Mouse (Mus musculus) hindbrain, embryonic 15.5 days (tissue): ENCODE measurements at regions not wholly inside any gene's neighbourhood (a gene's known extent, or its start where the extent isn't known, plus 50 kb on each side); places are given as distances from the start of the nearest gene placed in this dataset.

Experiments used
- ATAC-seq: fragments of 200-750 bp; cut with Nextera tagmentation; 2 replicates; pipeline ENCODE4 v1.8.0; 2017; ENCODE audit warnings: low read depth, moderate number of reproducible peaks, moderate TSS enrichment; ENCODE audit not compliant: low FRiP score
- H3K27ac ChIP-seq: fragments of 300-500 bp; sonication (generic); replicated peaks from 2 replicates; pipeline ENCODE4 v1.5.1; 2015; ENCODE audit warnings: mild to moderate bottlenecking, inconsistent platforms
- H3K27me3 ChIP-seq: fragments of 300-500 bp; sonication (generic); 2 replicates; pipeline ENCODE4 v1.6.1; 2015; ENCODE audit warnings: control low read depth, inconsistent platforms
- H3K36me3 ChIP-seq: fragments of 300-500 bp; sonication (generic); 2 replicates; pipeline ENCODE4 v1.6.1; 2015; ENCODE audit warnings: control low read depth, inconsistent platforms
- H3K4me1 ChIP-seq: fragments of 300-500 bp; sonication (generic); replicated peaks from 2 replicates; pipeline ENCODE4 v1.6.1; 2015; ENCODE audit warnings: control low read depth, inconsistent platforms
- H3K4me2 ChIP-seq: fragments of 300-500 bp; sonication (generic); 2 replicates; pipeline ENCODE4 v1.6.1; 2015; ENCODE audit warnings: moderate library complexity, mild to moderate bottlenecking, inconsistent platforms
- H3K4me3 ChIP-seq: fragments of 300-500 bp; sonication (generic); 2 replicates; pipeline ENCODE4 v1.5.1; 2015; ENCODE audit warnings: mild to moderate bottlenecking, inconsistent platforms
- H3K9ac ChIP-seq: fragments of 300-500 bp; sonication (generic); 2 replicates; pipeline ENCODE4 v1.6.1; 2015; ENCODE audit warnings: inconsistent platforms
- H3K9me3 ChIP-seq: fragments of 300-500 bp; sonication (generic); 2 replicates; pipeline ENCODE4 v1.6.1; 2016; ENCODE audit warnings: control low read depth, inconsistent platforms
- WGBS: fragments of 180-500 bp; shearing (Covaris S2); methylation state at CpG from one replicate; pipeline ENCODE4 v1.1.7; 2015; 5-methylcytosine and 5-hydroxymethylcytosine counted together

- Histone ChIP-seq H3K36me3 (no peaks in the 10 kb centered on the region), H3K9ac (no peak overlapping the region), H3K4me1 (no peaks in the 10 kb centered on the region), H3K9me3 (no peaks in the 10 kb centered on the region), H3K27ac (no peak overlapping the region), H3K4me3 (no peak overlapping the region), H3K4me2 (no peak overlapping the region), H3K27me3 (no peaks in the 10 kb centered on the region)
- ATAC-seq, result no peak
Measured at GRCm38 (mm10) chr5:67155582-67155981, 56.5 kb upstream of the Phox2b start.

DNA sequence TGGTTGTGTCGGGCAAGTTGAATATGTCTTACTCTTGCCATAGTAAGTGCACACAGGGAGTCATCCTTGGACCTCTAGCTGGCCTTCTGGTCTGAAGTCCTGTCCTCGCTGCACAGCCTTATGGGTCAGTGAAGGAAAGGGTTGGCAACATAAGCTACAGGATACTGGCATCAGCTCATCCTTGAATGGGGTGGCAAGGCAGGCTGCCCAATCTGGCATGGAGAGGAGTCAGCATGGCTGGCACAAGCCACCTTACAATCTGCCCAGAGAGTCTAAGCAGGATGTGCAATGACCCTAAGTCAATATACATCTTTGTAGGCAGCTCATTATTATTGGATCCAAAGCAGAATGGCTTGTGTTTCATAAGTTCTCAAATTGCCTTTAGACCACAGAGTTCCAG is 57.8 kb upstream of the Phox2b start:
- Histone ChIP-seq H3K36me3 (no peaks in the 10 kb centered on the region), H3K4me1 (no peaks in the 10 kb centered on the region), H3K9me3 (no peaks in the 10 kb centered on the region), H3K9ac (no peak overlapping the region), H3K27me3 (no peaks in the 10 kb centered on the region), H3K4me3 (no peak overlapping the region), H3K4me2 (no peak overlapping the region), H3K27ac (no peak overlapping the region)
- WGBS, result 94% methylated on average over 2 of the region's 2 CpGs
- ATAC-seq, result no peak

GRCm38 (mm10) chr5:67176827-67177226 is 77.7 kb upstream of the Phox2b start:
- Histone ChIP-seq H3K36me3 (no peaks in the 10 kb centered on the region), H3K4me3 (no peak overlapping the region), H3K27ac (no peak overlapping the region), H3K4me1 (no peaks in the 10 kb centered on the region), H3K9me3 (no peaks in the 10 kb centered on the region), H3K4me2 (no peak overlapping the region), H3K27me3 (no peaks in the 10 kb centered on the region), H3K9ac (no peak overlapping the region)
- no peak for ATAC-seq
- WGBS, result 50% methylated on average over 6 of the region's 6 CpGs

GRCm38 (mm10) chr5:67179221-67179620 is 80.1 kb upstream of the Phox2b start:
- no peak for ATAC-seq
- no peak overlapping the region for H3K27ac ChIP-seq
- H3K4me1 ChIP-seq, result no peaks in the 10 kb centered on the region
- no peak overlapping the region for H3K4me3 ChIP-seq
- 67% methylated on average over 12 of the region's 12 CpGs for WGBS
- no peaks in the 10 kb centered on the region for H3K27me3 ChIP-seq
- H3K36me3 ChIP-seq, result no peaks in the 10 kb centered on the region
- no peaks in the 10 kb centered on the region for H3K9me3 ChIP-seq
- H3K4me2 ChIP-seq, result 0 out of 2 replicates have a peak overlapping the region, but pooled peaks have one; percentile 8
- no peak overlapping the region for H3K9ac ChIP-seq

- H3K9ac ChIP-seq, result no peak overlapping the region
- 44% methylated on average over 4 of the region's 4 CpGs for WGBS
- peak; percentile 63; the same call in 1 of the 2 replicates for ATAC-seq
- H3K4me3 ChIP-seq, result no peak overlapping the region
- no peaks in the 10 kb centered on the region for H3K27me3 ChIP-seq
- H3K36me3 ChIP-seq, result no peaks in the 10 kb centered on the region
- no peaks in the 10 kb centered on the region for H3K4me1 ChIP-seq
- H3K27ac ChIP-seq, result no peak overlapping the region
- H3K4me2 ChIP-seq, result no peak overlapping the region
- H3K9me3 ChIP-seq, result no peaks in the 10 kb centered on the region
Measured at GRCm38 (mm10) chr5:67189376-67189901, 70.9 kb upstream of the Tmem33 start.

DNA sequence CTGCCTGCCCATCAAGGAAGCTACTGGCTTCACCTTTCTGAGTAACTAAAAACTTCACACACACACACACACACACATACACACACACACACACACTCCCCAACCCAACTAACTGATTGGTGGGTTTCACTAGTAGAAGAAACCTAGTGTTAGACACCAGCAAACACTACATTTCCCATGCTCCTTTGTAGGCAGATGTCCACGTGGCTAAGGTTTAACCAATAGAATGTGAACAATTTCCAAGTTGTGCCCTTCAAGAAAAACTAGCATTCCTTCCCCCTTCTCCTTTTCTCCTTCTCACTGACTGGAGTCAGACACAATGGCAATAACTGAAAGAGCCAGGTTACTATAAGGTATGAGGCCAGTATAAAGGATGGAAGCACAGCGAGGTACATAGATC is 66.3 kb upstream of the Tmem33 start:
- no peak for ATAC-seq
- Histone ChIP-seq H3K4me1 (no peaks in the 10 kb centered on the region), H3K27me3 (no peaks in the 10 kb centered on the region), H3K9ac (no peak overlapping the region), H3K4me3 (no peak overlapping the region), H3K4me2 (no peak overlapping the region), H3K27ac (no peak overlapping the region), H3K36me3 (no peaks in the 10 kb centered on the region), H3K9me3 (no peaks in the 10 kb centered on the region)
- 78% methylated on average over 2 of the region's 2 CpGs for whole genome bisulfite sequencing

DNA sequence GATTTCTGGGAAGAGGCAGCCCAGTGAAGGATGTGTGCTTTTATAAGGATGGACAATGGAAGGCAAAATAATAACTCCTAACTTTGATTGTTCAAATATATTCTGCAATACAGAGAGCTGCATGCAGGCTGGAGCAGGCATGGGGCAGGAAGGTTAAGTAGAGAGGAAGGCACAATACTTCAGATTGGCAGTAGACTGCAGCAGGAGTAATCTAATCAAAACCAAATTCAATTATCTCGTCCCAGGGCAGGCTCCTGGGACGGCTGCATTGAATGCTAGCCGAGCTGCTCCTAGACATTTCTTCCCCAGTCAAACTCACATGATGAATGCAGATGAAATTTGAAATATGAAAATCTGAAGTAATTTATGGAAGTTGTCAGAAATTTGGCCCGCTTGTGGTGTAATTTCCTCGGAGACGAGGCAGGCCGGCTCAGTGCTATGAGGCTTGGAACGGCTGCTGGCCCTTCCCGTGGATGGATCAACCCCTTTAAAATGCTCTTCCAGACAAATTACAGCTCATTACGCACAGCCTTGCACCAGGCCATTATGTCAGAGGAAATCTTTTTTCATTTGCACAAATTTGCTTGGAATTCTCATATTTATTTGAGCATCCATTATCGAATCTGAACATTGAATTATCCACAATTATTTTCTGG is 55.2 kb upstream of the Tmem33 start:
- Histone ChIP-seq H3K27me3 (peaks cover 47% of the 10 kb centered on the region), H3K36me3 (no peaks in the 10 kb centered on the region)
- peak; percentile 63; the same call in 1 of the 2 replicates for ATAC-seq

More for the DNA sequence above, 55.2 kb upstream of the Tmem33 start:
- H3K4me1 ChIP-seq, result no peaks in the 10 kb centered on the region
- WGBS, result 38% methylated on average over 11 of the region's 11 CpGs
- H3K9me3 ChIP-seq, result no peaks in the 10 kb centered on the region
- no peak overlapping the region for H3K4me2 ChIP-seq
- H3K9ac ChIP-seq, result no peak overlapping the region
- 0 out of 2 replicates have a peak overlapping the region, but pooled peaks have one; percentile 30 for H3K27ac ChIP-seq
- no peak overlapping the region for H3K4me3 ChIP-seq
